Comparison of ENCODE assay signal across 8 mouse cellular contexts in genomic region chr2:28792931-28793610, GRCm38 (mm10). TPM values are rescaled to one million over a fixed set of nuclear protein-coding genes. Genes with fewer than 3 reads are reported as not detected.
DNase-seq lines count a peak whose midpoint lies in the region; ATAC-seq and TF ChIP-seq lines count a peak whose summit lies in the region.

No protein-coding gene starts in this region.

- no peaks in the 10 kb centered on the region for H3K9me3 ChIP-seq in heart, embryonic 10.5 days
- no peaks in the 10 kb centered on the region for H3K9me3 ChIP-seq in kidney, postnatal 0 days (replicated peaks; ENCODE audit: low read length)
- H3K9me3 ChIP-seq in stomach, embryonic 14.5 days (ENCODE audit: control insufficient read depth, low read depth, low read length), result no peaks in the 10 kb centered on the region

- H3K27me3 ChIP-seq in heart, embryonic 10.5 days (ENCODE audit: insufficient read depth, poor library complexity, severe bottlenecking), result no peaks in the 10 kb centered on the region
- H3K27me3 ChIP-seq in kidney, postnatal 0 days (ENCODE audit: insufficient read depth, low read length), result no peaks in the 10 kb centered on the region
- no peaks in the 10 kb centered on the region for H3K27me3 ChIP-seq in stomach, embryonic 14.5 days (ENCODE audit: control insufficient read depth, insufficient read depth, low read length)

- H3K4me1 ChIP-seq in heart, embryonic 10.5 days, result peaks cover 18% of the 10 kb centered on the region; the same call in 1 of the 2 replicates
- H3K4me1 ChIP-seq in kidney, postnatal 0 days (replicated peaks; ENCODE audit: insufficient read depth, low read length), result no peaks in the 10 kb centered on the region; the same call in 1 of the 2 replicates
- no peaks in the 10 kb centered on the region for H3K4me1 ChIP-seq in stomach, embryonic 14.5 days (ENCODE audit: control insufficient read depth, insufficient read depth, low read length)

- DNase-seq in layer of hippocampus, adult 11-12 months (ENCODE audit: low spot score), result peak; percentile 28
- DNase-seq in layer of hippocampus, adult 8-10 months (ENCODE audit: low spot score in 2 of 2), result no peak
- DNase-seq in cerebellum, postnatal 14 days, result peak; percentile 39 to 43
- DNase-seq in heart, embryonic 10.5 days (ENCODE audit: low spot score), result peak; percentile 86
- DNase-seq in kidney, postnatal 0 days (ENCODE audit: low spot score), result peak; percentile 92
- DNase-seq in lung, postnatal 25 days (ENCODE audit: low spot score), result peak; percentile 31
- DNase-seq in urinary bladder, postnatal 10 days (ENCODE audit: low spot score), result no peak

- H3K9ac ChIP-seq in kidney, postnatal 0 days (ENCODE audit: low read depth, low read length), result no peak overlapping the region
- no peak overlapping the region for H3K9ac ChIP-seq in stomach, embryonic 14.5 days (replicated peaks; ENCODE audit: low read depth, low read length)

- 22% methylated on average over 6 of the region's 6 CpGs for WGBS in heart, embryonic 10.5 days
- WGBS in kidney, postnatal 0 days, result 27% methylated on average over 5 of the region's 6 CpGs
- 25% methylated on average over 5 of the region's 6 CpGs for WGBS in stomach, embryonic 14.5 days

- peak overlapping the region; percentile 2; the same call in 1 of the 2 replicates for H3K4me2 ChIP-seq in kidney, postnatal 0 days (ENCODE audit: low read length)
- H3K4me2 ChIP-seq in stomach, embryonic 14.5 days (replicated peaks; ENCODE audit: low read depth, low read length), result peak overlapping the region; percentile 37

- H3K4me3 ChIP-seq in heart, embryonic 10.5 days, result peak overlapping the region; percentile 31
- no peak overlapping the region for H3K4me3 ChIP-seq in kidney, postnatal 0 days (replicated peaks; ENCODE audit: low read depth, low read length)
- H3K4me3 ChIP-seq in stomach, embryonic 14.5 days (ENCODE audit: low read depth, low read length), result no peak overlapping the region

- ATAC-seq in kidney, postnatal 0 days (replicated peaks; ENCODE audit: low FRiP score, low read depth), result peak; percentile 52; the same call in 1 of the 2 replicates
- peak; percentile 89 for ATAC-seq in stomach, embryonic 14.5 days (ENCODE audit: insufficient number of reproducible peaks, insufficient read depth, low FRiP score, low read depth)

- TF ChIP-seq CTCF in kidney, postnatal 0 days (IDR thresholded peaks at IDR 0.05; ENCODE audit: low read depth), result no peak

- peak overlapping the region; percentile 81 for H3K27ac ChIP-seq in heart, embryonic 10.5 days
- no peak overlapping the region for H3K27ac ChIP-seq in kidney, postnatal 0 days
- 0 out of 2 replicates have a peak overlapping the region, but pooled peaks have one; percentile 55 for H3K27ac ChIP-seq in stomach, embryonic 14.5 days (ENCODE audit: low read length)

- no peaks in the 10 kb centered on the region for H3K36me3 ChIP-seq in heart, embryonic 10.5 days
- no peaks in the 10 kb centered on the region for H3K36me3 ChIP-seq in kidney, postnatal 0 days (ENCODE audit: insufficient read depth, low read length)
- no peaks in the 10 kb centered on the region for H3K36me3 ChIP-seq in stomach, embryonic 14.5 days (ENCODE audit: control insufficient read depth, insufficient read depth, low read length)

RNA-seq across cellular contexts. Expression of gene Gtf3c4, which starts 47.1 kb away (rescaled TPM):
- 10 to 100 TPM; 31.6 to 35.1 (median 32.8) TPM for total RNA-seq in layer of hippocampus, adult 8-10 months (2022)
- polyA plus RNA-seq in heart, embryonic 10.5 days (2016; fragmentation: Nextera tagmentation; extraction: Ambion mirVana), result 12.8 and 15.4 TPM in 2 replicates
- 9.3 and 9.9 TPM in 2 replicates for polyA plus RNA-seq in kidney, postnatal 0 days (2015; fragmentation: Nextera tagmentation; extraction: Ambion mirVana)
- 22.8 and 23.3 TPM in 2 replicates for polyA plus RNA-seq in stomach, embryonic 14.5 days (2014; fragmentation: Nextera tagmentation; extraction: Ambion mirVana)

RNA-seq across cellular contexts. Expression of gene Ddx31, which starts 47.1 kb away (rescaled TPM):
- total RNA-seq in layer of hippocampus, adult 8-10 months (2022), result 10 to 100 TPM in 2 of 4 experiments, 1 to 10 TPM in 2; 6.0 to 13.3 (median 11.1) TPM
- 13.8 and 15.0 TPM in 2 replicates for polyA plus RNA-seq in heart, embryonic 10.5 days (2016; fragmentation: Nextera tagmentation; extraction: Ambion mirVana)
- polyA plus RNA-seq in kidney, postnatal 0 days (2015; fragmentation: Nextera tagmentation; extraction: Ambion mirVana), result 8.7 and 9.7 TPM in 2 replicates
- polyA plus RNA-seq in stomach, embryonic 14.5 days (2014; fragmentation: Nextera tagmentation; extraction: Ambion mirVana), result 13.5 and 14.8 TPM in 2 replicates

Comparison
In these comparisons a context has a peak if more than half of its experiments do, and no peak if none do; other contexts are left out.
1. DNase-seq: peak in layer of hippocampus, adult 11-12 months (single experiment), cerebellum, postnatal 14 days (2 of 2), heart, embryonic 10.5 days (single experiment), kidney, postnatal 0 days (single experiment) and lung, postnatal 25 days (single experiment); none in layer of hippocampus, adult 8-10 months (0 of 2) and urinary bladder, postnatal 10 days (single experiment).